Mouse (Mus musculus): ENCODE results near the gene Ttll11.

- TF ChIP-seq CTCF (IDR thresholded peaks at IDR 0.05; ENCODE audit: low read depth) (no peak), EP300 (IDR thresholded peaks at IDR 0.05; ENCODE audit: low read depth) (no peak)
These were observed 110.5 kb downstream of the Ttll11 start for GRCm38 (mm10) chr2:35869165-35869564.
